Mouse (Mus musculus): ENCODE measurements around the gene Ttc17. TPM values are rescaled to one million over a fixed set of nuclear protein-coding genes. Genes with fewer than 3 reads are reported as not detected.
"Not testable (repeated sequence)": the region's sequence is repeated elsewhere in the genome, so short reads cannot be mapped to it uniquely, and the experiment has no call there.

The Ttc17 gene
- polyA plus RNA-seq, 1 experiment from 2014 or later: 24.0 TPM

GRCm38 (mm10) chr2:94389000-94389399, 17.5 kb downstream of the Ttc17 start:
- H3K4me1 ChIP-seq (ENCODE audit: control insufficient read depth, insufficient read depth, low read depth, low read length): no peaks in the 10 kb centered on the region
- no peaks in the 10 kb centered on the region for H3K27me3 ChIP-seq (replicated peaks; ENCODE audit: control insufficient read depth, insufficient read depth, low read length)
- WGBS: 83% methylated on average over 9 of the region's 9 CpGs
- no peak overlapping the region for H3K4me3 ChIP-seq (ENCODE audit: low read length)
- H3K27ac ChIP-seq (ENCODE audit: low read depth, low read length): no peak overlapping the region
- no peak overlapping the region for H3K4me2 ChIP-seq (ENCODE audit: low read length)
- no peaks in the 10 kb centered on the region; the same call in 1 of the 2 replicates for H3K36me3 ChIP-seq (ENCODE audit: control insufficient read depth, insufficient read depth, low read length)
- no peak for ATAC-seq
- H3K9me3 ChIP-seq (ENCODE audit: control insufficient read depth, low read length): no peaks in the 10 kb centered on the region
- H3K9ac ChIP-seq (ENCODE audit: low read depth, low read length): no peak overlapping the region

- no peak for ATAC-seq
- WGBS: 89% methylated on average over 5 of the region's 5 CpGs
- H3K9me3 ChIP-seq (ENCODE audit: control insufficient read depth, low read length): no peaks in the 10 kb centered on the region
- H3K4me3 ChIP-seq (ENCODE audit: low read length): no peak overlapping the region
- peaks cover 5% of the 10 kb centered on the region for H3K36me3 ChIP-seq (ENCODE audit: control insufficient read depth, insufficient read depth, low read length)
- H3K9ac ChIP-seq (ENCODE audit: low read depth, low read length): no peak overlapping the region
- no peak overlapping the region for H3K4me2 ChIP-seq (ENCODE audit: low read length)
- H3K27me3 ChIP-seq (replicated peaks; ENCODE audit: control insufficient read depth, insufficient read depth, low read length): no peaks in the 10 kb centered on the region
- no peaks in the 10 kb centered on the region for H3K4me1 ChIP-seq (ENCODE audit: control insufficient read depth, insufficient read depth, low read depth, low read length)
- no peak overlapping the region for H3K27ac ChIP-seq (ENCODE audit: low read depth, low read length)
Measured at GRCm38 (mm10) chr2:94387846-94388245, 18.6 kb downstream of the Ttc17 start.

GRCm38 (mm10) chr2:94384483-94384882, 22.0 kb downstream of the Ttc17 start:
- not testable (repeated sequence) for H3K27me3 ChIP-seq (replicated peaks; ENCODE audit: control insufficient read depth, insufficient read depth, low read length); H3K9me3 ChIP-seq (ENCODE audit: control insufficient read depth, low read length); H3K9ac ChIP-seq (ENCODE audit: low read depth, low read length); H3K36me3 ChIP-seq (ENCODE audit: control insufficient read depth, insufficient read depth, low read length); H3K4me2 ChIP-seq (ENCODE audit: low read length); H3K4me1 ChIP-seq (ENCODE audit: control insufficient read depth, insufficient read depth, low read depth, low read length); H3K27ac ChIP-seq (ENCODE audit: low read depth, low read length); H3K4me3 ChIP-seq (ENCODE audit: low read length)
- WGBS: 91% methylated on average over 10 of the region's 10 CpGs
- 0 out of 2 replicates have a peak, but pooled peaks have one; percentile 29 for ATAC-seq

- Histone ChIP-seq H3K4me3 (ENCODE audit: low read length) (no peak overlapping the region), H3K36me3 (ENCODE audit: control insufficient read depth, insufficient read depth, low read length) (peaks cover 12% of the 10 kb centered on the region), H3K9ac (ENCODE audit: low read depth, low read length) (no peak overlapping the region), H3K27me3 (replicated peaks; ENCODE audit: control insufficient read depth, insufficient read depth, low read length) (no peaks in the 10 kb centered on the region), H3K4me2 (ENCODE audit: low read length) (no peak overlapping the region), H3K9me3 (ENCODE audit: control insufficient read depth, low read length) (no peaks in the 10 kb centered on the region), H3K27ac (ENCODE audit: low read depth, low read length) (no peak overlapping the region), H3K4me1 (ENCODE audit: control insufficient read depth, insufficient read depth, low read depth, low read length) (no peaks in the 10 kb centered on the region)
- 75% methylated on average over 2 of the region's 2 CpGs for WGBS
- ATAC-seq: no peak
Measured at GRCm38 (mm10) chr2:94381057-94381647, 25.3 kb downstream of the Ttc17 start.

GRCm38 (mm10) chr2:94378678-94379077, 27.8 kb downstream of the Ttc17 start:
- WGBS: 81% methylated on average over 11 of the region's 11 CpGs

GRCm38 (mm10) chr2:94371093-94371492, 35.4 kb downstream of the Ttc17 start:
- peaks cover 40% of the 10 kb centered on the region for H3K36me3 ChIP-seq (ENCODE audit: control insufficient read depth, insufficient read depth, low read length)

More at GRCm38 (mm10) chr2:94378678-94379077, 27.8 kb downstream of the Ttc17 start:
- Histone ChIP-seq H3K27ac (ENCODE audit: low read depth, low read length) (no peak overlapping the region), H3K4me1 (ENCODE audit: control insufficient read depth, insufficient read depth, low read depth, low read length) (no peaks in the 10 kb centered on the region), H3K27me3 (replicated peaks; ENCODE audit: control insufficient read depth, insufficient read depth, low read length) (no peaks in the 10 kb centered on the region), H3K4me2 (ENCODE audit: low read length) (no peak overlapping the region), H3K9me3 (ENCODE audit: control insufficient read depth, low read length) (no peaks in the 10 kb centered on the region), H3K9ac (ENCODE audit: low read depth, low read length) (no peak overlapping the region), H3K4me3 (ENCODE audit: low read length) (no peak overlapping the region), H3K36me3 (ENCODE audit: control insufficient read depth, insufficient read depth, low read length) (peaks cover 28% of the 10 kb centered on the region)
- no peak for ATAC-seq

GRCm38 (mm10) chr2:94363821-94364220, 42.7 kb downstream of the Ttc17 start:
- Histone ChIP-seq H3K9ac (ENCODE audit: low read depth, low read length) (no peak overlapping the region), H3K36me3 (ENCODE audit: control insufficient read depth, insufficient read depth, low read length) (peaks cover 40% of the 10 kb centered on the region), H3K9me3 (ENCODE audit: control insufficient read depth, low read length) (0 out of 2 replicates have a peak, but pooled peaks cover 2% of the 10 kb centered on the region), H3K27ac (ENCODE audit: low read depth, low read length) (no peak overlapping the region), H3K27me3 (replicated peaks; ENCODE audit: control insufficient read depth, insufficient read depth, low read length) (no peaks in the 10 kb centered on the region), H3K4me2 (ENCODE audit: low read length) (no peak overlapping the region), H3K4me1 (ENCODE audit: control insufficient read depth, insufficient read depth, low read depth, low read length) (no peaks in the 10 kb centered on the region), H3K4me3 (ENCODE audit: low read length) (no peak overlapping the region)
- 96% methylated on average over 6 of the region's 6 CpGs for WGBS
- no peak for ATAC-seq

More at GRCm38 (mm10) chr2:94371093-94371492, 35.4 kb downstream of the Ttc17 start:
- Histone ChIP-seq H3K9me3 (ENCODE audit: control insufficient read depth, low read length) (no peaks in the 10 kb centered on the region), H3K4me2 (ENCODE audit: low read length) (no peak overlapping the region), H3K27ac (ENCODE audit: low read depth, low read length) (no peak overlapping the region), H3K4me3 (ENCODE audit: low read length) (no peak overlapping the region), H3K27me3 (replicated peaks; ENCODE audit: control insufficient read depth, insufficient read depth, low read length) (no peaks in the 10 kb centered on the region), H3K9ac (ENCODE audit: low read depth, low read length) (no peak overlapping the region), H3K4me1 (ENCODE audit: control insufficient read depth, insufficient read depth, low read depth, low read length) (no peaks in the 10 kb centered on the region)
- peak; percentile 50; the same call in 1 of the 2 replicates for ATAC-seq
- WGBS: 79% methylated on average over 6 of the region's 6 CpGs

- no peak for ATAC-seq
- Histone ChIP-seq H3K4me2 (ENCODE audit: low read length) (no peak overlapping the region), H3K27me3 (replicated peaks; ENCODE audit: control insufficient read depth, insufficient read depth, low read length) (no peaks in the 10 kb centered on the region), H3K9me3 (ENCODE audit: control insufficient read depth, low read length) (0 out of 2 replicates have a peak, but pooled peaks cover 2% of the 10 kb centered on the region), H3K36me3 (ENCODE audit: control insufficient read depth, insufficient read depth, low read length) (peaks cover 51% of the 10 kb centered on the region), H3K4me1 (ENCODE audit: control insufficient read depth, insufficient read depth, low read depth, low read length) (no peaks in the 10 kb centered on the region), H3K27ac (ENCODE audit: low read depth, low read length) (no peak overlapping the region), H3K9ac (ENCODE audit: low read depth, low read length) (no peak overlapping the region), H3K4me3 (ENCODE audit: low read length) (no peak overlapping the region)
- 80% methylated on average over 4 of the region's 4 CpGs for WGBS
Measured at GRCm38 (mm10) chr2:94360398-94360973, 46.0 kb downstream of the Ttc17 start.

- Histone ChIP-seq H3K27me3 (replicated peaks; ENCODE audit: control insufficient read depth, insufficient read depth, low read length) (no peaks in the 10 kb centered on the region), H3K27ac (ENCODE audit: low read depth, low read length) (no peak overlapping the region), H3K4me3 (ENCODE audit: low read length) (no peak overlapping the region), H3K9me3 (ENCODE audit: control insufficient read depth, low read length) (no peaks in the 10 kb centered on the region), H3K4me1 (ENCODE audit: control insufficient read depth, insufficient read depth, low read depth, low read length) (no peaks in the 10 kb centered on the region), H3K9ac (ENCODE audit: low read depth, low read length) (no peak overlapping the region), H3K4me2 (ENCODE audit: low read length) (no peak overlapping the region), H3K36me3 (ENCODE audit: control insufficient read depth, insufficient read depth, low read length) (no peaks in the 10 kb centered on the region; the same call in 1 of the 2 replicates)
- no peak for ATAC-seq
- WGBS: 68% methylated on average over 6 of the region's 6 CpGs
Measured at GRCm38 (mm10) chr2:94348165-94348591, 58.3 kb downstream of the Ttc17 start.

Measured in hindbrain, embryonic 16.5 days (tissue).